Comparison of ENCODE assay signal across 25 mouse cellular contexts in the genomic region with DNA sequence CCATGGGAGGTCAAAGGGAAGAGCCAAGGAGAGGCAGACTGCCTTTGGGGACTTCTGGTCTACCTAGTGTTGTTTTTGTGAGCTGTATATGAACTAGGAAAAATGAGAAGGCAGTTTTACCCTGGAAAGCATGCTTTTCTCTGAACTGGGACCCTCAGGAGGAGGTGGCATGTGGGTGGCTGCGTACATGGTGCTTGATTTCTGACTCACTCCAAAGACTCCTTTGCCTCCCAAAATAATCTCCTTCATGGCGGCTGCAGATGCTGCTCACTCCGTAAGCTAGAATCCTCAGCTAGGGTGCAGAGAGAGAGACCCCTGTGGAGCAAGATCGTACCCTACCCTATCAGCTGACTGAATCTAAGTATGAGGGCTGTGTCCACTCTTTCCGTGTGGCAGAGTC.
DNase-seq lines count a peak whose midpoint lies in the region; ATAC-seq and TF ChIP-seq lines count a peak whose summit lies in the region.
"Had no signal": no experiment of that assay in that cellular context is flagged by ENCODE, and none has a peak within 500 bp of the region (broad histone marks: within the 10 kb centered on the region; RNA-seq: fewer than 3 reads in every experiment).

No protein-coding gene starts in this region.

- DNase-seq in frontal cortex, postnatal 14 days (ENCODE audit: low spot score in 2 of 2) = no peak
- DNase-seq in right cerebral cortex, adult 18-20 months = peak; percentile 83
- DNase-seq in right cerebral cortex, postnatal 14 days = no peak
- DNase-seq in frontal cortex, postnatal 36 days (ENCODE audit: low spot score in 2 of 2) = peak; percentile 63 to 66
- DNase-seq in yolk sac, embryonic 10.5 days (ENCODE audit: low spot score) = no peak
- DNase-seq: adrenal gland, adult 8-10 months; adrenal gland, postnatal 36 days; B cell, adult 2 months; cerebellum, adult 11 months; cerebellum, adult 9-10 months; cerebellum, postnatal 25 days; gastrocnemius, postnatal 10 days; heart, adult 18-20 months; heart, postnatal 10 days; heart, postnatal 4 days had no signal

- no peak overlapping the region for H3K4me2 ChIP-seq in hindbrain, embryonic 13.5 days
- H3K4me2 ChIP-seq: forebrain, embryonic 13.5 days; hindbrain, embryonic 12.5 days had no signal

- no peaks in the 10 kb centered on the region for H3K36me3 ChIP-seq in hindbrain, embryonic 13.5 days
- H3K36me3 ChIP-seq: embryonic facial prominence, embryonic 10.5 days; G1E; heart, embryonic 10.5 days; hindbrain, embryonic 12.5 days had no signal

- WGBS in olfactory bulb, adult 2 months = 35% methylated on average over 5 of the region's 5 CpGs
- 97% methylated on average over 5 of the region's 5 CpGs for WGBS in hindbrain, embryonic 13.5 days

- ATAC-seq in frontal cortex, adult (ENCODE audit: low TSS enrichment) = peak; percentile 75
- no peak for ATAC-seq in hindbrain, embryonic 13.5 days (ENCODE audit: low FRiP score)
- ATAC-seq: CD4-positive, CD25-positive, alpha-beta regulatory T cell, adult 4 months; forebrain, embryonic 13.5 days; hindbrain, postnatal 0 days had no signal

- H3K27me3 ChIP-seq in hindbrain, embryonic 13.5 days = no peaks in the 10 kb centered on the region
- H3K27me3 ChIP-seq: forebrain, embryonic 13.5 days; hindbrain, embryonic 12.5 days had no signal

- H3K4me3 ChIP-seq in olfactory bulb, adult 2 months (ENCODE audit: insufficient read depth, low read depth, low read length) = no peak overlapping the region
- H3K4me3 ChIP-seq in hindbrain, embryonic 13.5 days = no peak overlapping the region
- H3K4me3 ChIP-seq: embryonic facial prominence, embryonic 10.5 days; forebrain, embryonic 13.5 days; heart, embryonic 10.5 days; hindbrain, embryonic 12.5 days had no signal

- no peaks in the 10 kb centered on the region for H3K9me3 ChIP-seq in hindbrain, embryonic 13.5 days

- no peak overlapping the region for H3K9ac ChIP-seq in hindbrain, embryonic 13.5 days
- H3K9ac ChIP-seq: forebrain, embryonic 13.5 days; hindbrain, embryonic 12.5 days had no signal

- peaks cover 23% of the 10 kb centered on the region for H3K4me1 ChIP-seq in olfactory bulb, adult 2 months (ENCODE audit: control insufficient read depth, insufficient read depth, low read length)
- H3K4me1 ChIP-seq in hindbrain, embryonic 13.5 days (replicated peaks) = 0 out of 2 replicates have a peak, but pooled peaks cover 3% of the 10 kb centered on the region
- H3K4me1 ChIP-seq: embryonic facial prominence, embryonic 10.5 days; forebrain, embryonic 13.5 days; heart, embryonic 10.5 days; hindbrain, embryonic 12.5 days had no signal

- TF ChIP-seq POLR2A in olfactory bulb, adult 2 months (IDR thresholded peaks at IDR 0.05; ENCODE audit: insufficient read depth, low read depth, low read length) = no peak

- TF ChIP-seq CTCF in olfactory bulb, adult 2 months (IDR thresholded peaks at IDR 0.05; ENCODE audit: insufficient read depth, low read depth, low read length) = no peak

- H3K27ac ChIP-seq in olfactory bulb, adult 2 months (ENCODE audit: insufficient read depth, low read depth, low read length) = peak overlapping the region; percentile 95
- no peak overlapping the region for H3K27ac ChIP-seq in hindbrain, embryonic 13.5 days
- H3K27ac ChIP-seq: embryonic facial prominence, embryonic 10.5 days; forebrain, embryonic 13.5 days; heart, embryonic 10.5 days; hindbrain, embryonic 12.5 days; hindbrain, postnatal 0 days had no signal

Comparison
In these comparisons a context has a peak if more than half of its experiments do, and no peak if none do; other contexts are left out.
1. DNase-seq: peak in right cerebral cortex, adult 18-20 months (single experiment) and frontal cortex, postnatal 36 days (2 of 2); none in frontal cortex, postnatal 14 days (0 of 2), right cerebral cortex, postnatal 14 days (single experiment) and yolk sac, embryonic 10.5 days (single experiment).